Mouse (Mus musculus) adrenal gland, postnatal 4 days (tissue): ENCODE measurements around the gene Rbbp6. TPM values are rescaled to one million over a fixed set of nuclear protein-coding genes. Genes with fewer than 3 reads are reported as not detected.

ENCODE experiments used
- DNase-seq, 2 experiments: peaks; one replicate each; pipeline ENCODE4 v3.0.0; 2021 to 2022; ENCODE audit warnings: low spot score in 2 of 2, mixed read lengths in 2 of 2
- long read RNA-seq, 2 experiments: library from polyadenylated mRNA; stranded (forward); transcript quantifications; one replicate each; pipeline ENCODE4 v2.0.0; 2021
- total RNA-seq, 2 experiments: library from RNA; stranded (reverse); gene quantifications; 2 replicates each; pipeline ENCODE4 v1.2.3; 2021

The Rbbp6 gene
- total RNA-seq: 10 to 100 TPM; 79.1 to 86.2 TPM
- long read RNA-seq, experiment 1, full-length matches to known transcripts: 19 of 69 reads
- long read RNA-seq, experiment 1, partial matches to known transcripts: 2 of 69 reads
- long read RNA-seq, experiment 1, other reads (novel, unspliced or antisense): 48 of 69 reads
- long read RNA-seq, experiment 2, full-length matches to known transcripts: 42 of 138 reads
- long read RNA-seq, experiment 2, partial matches to known transcripts: 3 of 138 reads
- long read RNA-seq, experiment 2, other reads (novel, unspliced or antisense): 93 of 138 reads

GRCm38 (mm10) chr7:122965386-122965785, at the start of gene Rbbp6:
Rbbp6 (plus strand) TSS chr7:122965686.
- DNase-seq: no peak

GRCm38 (mm10) chr7:122919728-122920582, 45.5 kb upstream of the Rbbp6 start:
- DNase-seq: peak in 1 of 2 experiments; percentile 8

- DNase-seq: no peak
These were observed 43.9 kb upstream of the Rbbp6 start for GRCm38 (mm10) chr7:122921537-122921936.

- DNase-seq: no peak
These were observed 41.2 kb upstream of the Rbbp6 start for GRCm38 (mm10) chr7:122924256-122924655.

GRCm38 (mm10) chr7:122930494-122930893, 35.0 kb upstream of the Rbbp6 start:
- no peak for DNase-seq

GRCm38 (mm10) chr7:122932171-122932570, 33.3 kb upstream of the Rbbp6 start:
- no peak for DNase-seq

GRCm38 (mm10) chr7:122936626-122937025, 28.9 kb upstream of the Rbbp6 start:
- DNase-seq: no peak

GRCm38 (mm10) chr7:122938197-122938596, 27.3 kb upstream of the Rbbp6 start:
- no peak for DNase-seq

- DNase-seq: no peak
These were observed 26.3 kb upstream of the Rbbp6 start for GRCm38 (mm10) chr7:122939181-122939580.

GRCm38 (mm10) chr7:122940371-122941075, 25.0 kb upstream of the Rbbp6 start:
- DNase-seq: no peak

- no peak for DNase-seq
These were observed 23.4 kb upstream of the Rbbp6 start for GRCm38 (mm10) chr7:122942111-122942510.

- peak; percentile 40 to 46 for DNase-seq
These were observed 20.3 kb upstream of the Rbbp6 start for GRCm38 (mm10) chr7:122945149-122945548.

- DNase-seq: no peak
These were observed 16.2 kb upstream of the Rbbp6 start for GRCm38 (mm10) chr7:122949268-122949667.

GRCm38 (mm10) chr7:122951464-122951863, 14.0 kb upstream of the Rbbp6 start:
- DNase-seq: no peak

GRCm38 (mm10) chr7:122952066-122952465, 13.4 kb upstream of the Rbbp6 start:
- DNase-seq: no peak

- no peak for DNase-seq
These were observed 10.8 kb upstream of the Rbbp6 start for GRCm38 (mm10) chr7:122954451-122955225.

- DNase-seq: peak in 1 of 2 experiments; percentile 21
These were observed 10.1 kb upstream of the Rbbp6 start for GRCm38 (mm10) chr7:122955226-122955955.

- no peak for DNase-seq
These were observed 3.3 kb downstream of the Rbbp6 start for GRCm38 (mm10) chr7:122968751-122969150.

- peak; percentile 88 for DNase-seq
These were observed 3.9 kb downstream of the Rbbp6 start for GRCm38 (mm10) chr7:122969231-122970032.
